Mouse (Mus musculus): ENCODE measurements around the gene Plpp7. TPM values are rescaled to one million over a fixed set of nuclear protein-coding genes. Genes with fewer than 3 reads are reported as not detected.

Plpp7 gene
- polyA plus RNA-seq, 1 experiment from 2014 or later = 0.91 TPM

Small RNA genes within 50 kb of the gene (microRNA-seq; reads per million reads assigned to microRNA genes)
- gene Mir7674 (ENCODE audit: borderline number of aligned reads) = 2.5 reads per million

Other genes with a start within 250 kb of the Plpp7 start
- 0.13 and 0.27 TPM in 2 replicates for gene Fibcd1, start 249.5 kb upstream of the Plpp7 start, polyA plus RNA-seq (2015; fragmentation: Nextera tagmentation; extraction: Ambion mirVana)
- 0.09 and 0.21 TPM in 2 replicates for gene Lamc3, start 208.2 kb upstream of the Plpp7 start, polyA plus RNA-seq (2015; fragmentation: Nextera tagmentation; extraction: Ambion mirVana)
- gene Aif1l, start 145.4 kb upstream of the Plpp7 start, polyA plus RNA-seq (2015; fragmentation: Nextera tagmentation; extraction: Ambion mirVana) = 5.0 and 6.0 TPM in 2 replicates
- gene Nup214, start 121.1 kb upstream of the Plpp7 start, polyA plus RNA-seq (2015; fragmentation: Nextera tagmentation; extraction: Ambion mirVana) = 115 and 138 TPM in 2 replicates
- 57.5 and 68.6 TPM in 2 replicates for gene Fam78a, start 10.7 kb upstream of the Plpp7 start, polyA plus RNA-seq (2015; fragmentation: Nextera tagmentation; extraction: Ambion mirVana)
- 22.5 and 33.6 TPM in 2 replicates for gene Prrc2b, start 55.6 kb downstream of the Plpp7 start, polyA plus RNA-seq (2015; fragmentation: Nextera tagmentation; extraction: Ambion mirVana)
- gene Pomt1, start 141.1 kb downstream of the Plpp7 start, polyA plus RNA-seq (2015; fragmentation: Nextera tagmentation; extraction: Ambion mirVana) = 13.2 and 15.6 TPM in 2 replicates
- gene Uck1, start 164.6 kb downstream of the Plpp7 start, polyA plus RNA-seq (2015; fragmentation: Nextera tagmentation; extraction: Ambion mirVana) = 66.9 and 72.4 TPM in 2 replicates
- gene Golga2, start 191.9 kb downstream of the Plpp7 start, polyA plus RNA-seq (2015; fragmentation: Nextera tagmentation; extraction: Ambion mirVana) = 11.6 and 15.4 TPM in 2 replicates
- gene Swi5, start 192.5 kb downstream of the Plpp7 start, polyA plus RNA-seq (2015; fragmentation: Nextera tagmentation; extraction: Ambion mirVana) = 429 and 466 TPM in 2 replicates